Mouse (Mus musculus): ENCODE results near the gene Hoxc5. TPM values are rescaled to one million over a fixed set of nuclear protein-coding genes. Genes with fewer than 3 reads are reported as not detected.

The Hoxc5 gene
- polyA plus RNA-seq, 1 experiment from 2014 or later = 0.09 TPM

- Histone ChIP-seq H3K9me3 (no peaks in the 10 kb centered on the region), H3K4me2 (replicated peaks) (no peak overlapping the region), H3K36me3 (no peaks in the 10 kb centered on the region), H3K4me1 (replicated peaks) (peaks cover 5% of the 10 kb centered on the region), H3K27me3 (peaks cover 97% of the 10 kb centered on the region), H3K4me3 (replicated peaks) (no peak overlapping the region), H3K27ac (no peak overlapping the region), H3K9ac (replicated peaks) (no peak overlapping the region)
- WGBS = 2% methylated on average over 28 of the region's 28 CpGs
- no peak for ATAC-seq
Observed at GRCm38 (mm10) chr15:102963671-102964640, 3.3 kb upstream of the Hoxc5 start.

GRCm38 (mm10) chr15:102965003-102965891 is 2.0 kb upstream of the Hoxc5 start:
- Histone ChIP-seq H3K36me3 (no peaks in the 10 kb centered on the region), H3K9me3 (no peaks in the 10 kb centered on the region), H3K27me3 (peaks cover 98% of the 10 kb centered on the region), H3K4me3 (replicated peaks) (no peak overlapping the region), H3K4me2 (replicated peaks) (no peak overlapping the region), H3K27ac (no peak overlapping the region), H3K9ac (replicated peaks) (no peak overlapping the region), H3K4me1 (replicated peaks) (peaks cover 5% of the 10 kb centered on the region)
- ATAC-seq = no peak
- 3% methylated on average over 26 of the region's 26 CpGs for WGBS

- Histone ChIP-seq H3K27ac (no peak overlapping the region), H3K9ac (replicated peaks) (no peak overlapping the region), H3K36me3 (no peaks in the 10 kb centered on the region), H3K4me2 (replicated peaks) (peak overlapping the region; percentile 25; the same call in 1 of the 2 replicates), H3K27me3 (peaks cover 98% of the 10 kb centered on the region), H3K4me3 (replicated peaks) (no peak overlapping the region), H3K4me1 (replicated peaks) (peaks cover 5% of the 10 kb centered on the region), H3K9me3 (no peaks in the 10 kb centered on the region)
- ATAC-seq = 0 out of 2 replicates have a peak, but pooled peaks have one; percentile 20
- 2% methylated on average over 30 of the region's 30 CpGs for WGBS
Observed at GRCm38 (mm10) chr15:102965892-102966775, 1.1 kb upstream of the Hoxc5 start.

GRCm38 (mm10) chr15:102966776-102967311 is 399 bp upstream of the Hoxc5 start, which contains the start of gene Hoxc10:
Gene Hoxc10, plus strand, starts transcription at chr15:102966796.
- Histone ChIP-seq H3K27ac (no peak within 1 kb of the TSS), H3K27me3 (peaks cover 98% of the 10 kb centered on the region), H3K36me3 (no peaks in the 10 kb centered on the region), H3K4me3 (replicated peaks) (no peak within 1 kb of the TSS), H3K9me3 (no peaks in the 10 kb centered on the region), H3K4me1 (replicated peaks) (peaks cover 5% of the 10 kb centered on the region), H3K9ac (replicated peaks) (no peak within 1 kb of the TSS), H3K4me2 (replicated peaks) (peak within 1 kb of the TSS; percentile 25; the same call in 1 of the 2 replicates)
- 2% methylated on average over 24 of the region's 27 CpGs for WGBS
- ATAC-seq = 0 out of 2 replicates have a peak, but pooled peaks have one; percentile 43

- Histone ChIP-seq H3K36me3 (no peaks in the 10 kb centered on the region), H3K4me3 (replicated peaks) (no peak overlapping the region), H3K27ac (no peak overlapping the region), H3K4me2 (replicated peaks) (no peak overlapping the region), H3K9me3 (no peaks in the 10 kb centered on the region), H3K9ac (replicated peaks) (no peak overlapping the region), H3K4me1 (replicated peaks) (peaks cover 5% of the 10 kb centered on the region), H3K27me3 (peaks cover 99% of the 10 kb centered on the region)
- WGBS = 2% methylated on average over 34 of the region's 34 CpGs
- ATAC-seq = no peak
Observed at GRCm38 (mm10) chr15:102967511-102968397, 511 bp downstream of the Hoxc5 start.

- peaks cover 5% of the 10 kb centered on the region for H3K4me1 ChIP-seq (replicated peaks)
- ATAC-seq = no peak
- no peak overlapping the region for H3K9ac ChIP-seq (replicated peaks)
- H3K27me3 ChIP-seq = peaks cover 99% of the 10 kb centered on the region
- H3K4me2 ChIP-seq (replicated peaks) = no peak overlapping the region
- 18% methylated on average over 1 of the region's 1 CpGs for WGBS
- H3K36me3 ChIP-seq = no peaks in the 10 kb centered on the region
- H3K4me3 ChIP-seq (replicated peaks) = no peak overlapping the region
- H3K9me3 ChIP-seq = no peaks in the 10 kb centered on the region
- no peak overlapping the region for H3K27ac ChIP-seq
Observed at GRCm38 (mm10) chr15:102969296-102969695, 2.1 kb downstream of the Hoxc5 start.

GRCm38 (mm10) chr15:102970740-102971139 is 3.5 kb downstream of the Hoxc5 start:
- Histone ChIP-seq H3K4me3 (replicated peaks) (no peak overlapping the region), H3K36me3 (no peaks in the 10 kb centered on the region), H3K27me3 (peaks cover 99% of the 10 kb centered on the region), H3K9me3 (no peaks in the 10 kb centered on the region), H3K4me1 (replicated peaks) (peaks cover 5% of the 10 kb centered on the region), H3K27ac (no peak overlapping the region), H3K9ac (replicated peaks) (no peak overlapping the region), H3K4me2 (replicated peaks) (no peak overlapping the region)
- ATAC-seq = no peak
- under 1% methylated on average over 12 of the region's 12 CpGs for WGBS

- WGBS = under 1% methylated on average over 21 of the region's 21 CpGs
- no peaks in the 10 kb centered on the region for H3K36me3 ChIP-seq
- no peaks in the 10 kb centered on the region for H3K4me1 ChIP-seq (replicated peaks)
- H3K27ac ChIP-seq = no peak overlapping the region
- no peak overlapping the region for H3K4me2 ChIP-seq (replicated peaks)
- no peak overlapping the region for H3K9ac ChIP-seq (replicated peaks)
- H3K4me3 ChIP-seq (replicated peaks) = no peak overlapping the region
- no peaks in the 10 kb centered on the region for H3K9me3 ChIP-seq
- H3K27me3 ChIP-seq = peaks cover 99% of the 10 kb centered on the region
- no peak for ATAC-seq
Observed at GRCm38 (mm10) chr15:102972254-102972653, 5.0 kb downstream of the Hoxc5 start.

GRCm38 (mm10) chr15:102972753-102973152 is 5.5 kb downstream of the Hoxc5 start:
- 2% methylated on average over 6 of the region's 6 CpGs for WGBS
- Histone ChIP-seq H3K9ac (replicated peaks) (no peak overlapping the region), H3K4me2 (replicated peaks) (no peak overlapping the region), H3K4me3 (replicated peaks) (no peak overlapping the region), H3K9me3 (no peaks in the 10 kb centered on the region), H3K27ac (no peak overlapping the region), H3K4me1 (replicated peaks) (no peaks in the 10 kb centered on the region), H3K27me3 (peaks cover 99% of the 10 kb centered on the region), H3K36me3 (no peaks in the 10 kb centered on the region)
- ATAC-seq = no peak

- WGBS = 5% methylated on average over 7 of the region's 7 CpGs
- Histone ChIP-seq H3K9ac (replicated peaks) (no peak overlapping the region), H3K9me3 (no peaks in the 10 kb centered on the region), H3K27me3 (peaks cover 100% of the 10 kb centered on the region), H3K4me1 (replicated peaks) (no peaks in the 10 kb centered on the region), H3K27ac (no peak overlapping the region), H3K36me3 (no peaks in the 10 kb centered on the region), H3K4me2 (replicated peaks) (no peak overlapping the region), H3K4me3 (replicated peaks) (no peak overlapping the region)
- ATAC-seq = no peak
Observed at GRCm38 (mm10) chr15:102975034-102975433, 7.8 kb downstream of the Hoxc5 start.

Measured in midbrain, embryonic 13.5 days (tissue).